Mouse (Mus musculus) brain, embryonic 14.5 days (tissue): Measurements from ENCODE around the gene Mgrn1. TPM values are rescaled to one million over a fixed set of nuclear protein-coding genes. Genes with fewer than 3 reads are reported as not detected.

Experiments
- DNase-seq: peaks from one replicate; pipeline ENCODE4 v3.0.0-alpha.2; 2011; ENCODE audit warnings: low read depth
- CTCF ChIP-seq: fragments of 200-500 bp; IDR thresholded peaks from 2 replicates; pipeline ENCODE4 v1.5.1; 2012; ENCODE audit warnings: inconsistent platforms, mild to moderate bottlenecking, moderate library complexity, borderline replicate concordance; ENCODE audit not compliant: insufficient read depth, insufficient read length; ENCODE audit errors: extremely low read depth
- POLR2A ChIP-seq: fragments of 200-500 bp; IDR thresholded peaks from 2 replicates; pipeline ENCODE4 v1.6.1; 2012; ENCODE audit warnings: mild to moderate bottlenecking, inconsistent platforms, borderline replicate concordance; ENCODE audit not compliant: poor library complexity, insufficient read depth, insufficient read length, severe bottlenecking; ENCODE audit errors: extremely low read depth
- polyA plus RNA-seq: library from polyadenylated mRNA; depleted of rRNA; stranded (reverse); fragments of >200 nt; gene quantifications from 2 replicates; pipeline ENCODE4 v1.2.3, GENCODE M21; 2012

The Mgrn1 gene
- polyA plus RNA-seq, 1 experiment: 169 TPM

- DNase-seq: no peak
- TF ChIP-seq POLR2A (no peak), CTCF (no peak)
Observed at GRCm38 (mm10) chr16:4903491-4904102, 17.5 kb downstream of the Mgrn1 start.

GRCm38 (mm10) chr16:4904878-4905277 lies 18.8 kb downstream of the Mgrn1 start:
- DNase-seq: no peak
- TF ChIP-seq CTCF (no peak), POLR2A (no peak)

- TF ChIP-seq POLR2A (no peak), CTCF (no peak)
- DNase-seq: no peak
Observed at GRCm38 (mm10) chr16:4905591-4905990, 19.5 kb downstream of the Mgrn1 start.

- TF ChIP-seq CTCF (no peak), POLR2A (no peak)
- no peak for DNase-seq
Observed at GRCm38 (mm10) chr16:4906559-4906958, 20.5 kb downstream of the Mgrn1 start.

- no peak for TF ChIP-seq POLR2A
- TF ChIP-seq CTCF: no peak
- DNase-seq: no peak
Observed at GRCm38 (mm10) chr16:4907386-4907785, 21.3 kb downstream of the Mgrn1 start.

- DNase-seq: no peak
- TF ChIP-seq POLR2A (no peak), CTCF (no peak)
Observed at GRCm38 (mm10) chr16:4907972-4908371, 21.9 kb downstream of the Mgrn1 start.

GRCm38 (mm10) chr16:4909745-4910144 lies 23.7 kb downstream of the Mgrn1 start:
- no peak for DNase-seq
- TF ChIP-seq POLR2A (no peak), CTCF (no peak)

- TF ChIP-seq CTCF: no peak
- no peak for TF ChIP-seq POLR2A
- no peak for DNase-seq
Observed at GRCm38 (mm10) chr16:4910758-4911157, 24.7 kb downstream of the Mgrn1 start.

- DNase-seq: no peak
- TF ChIP-seq CTCF (no peak), POLR2A (no peak)
Observed at GRCm38 (mm10) chr16:4912074-4912648, 26.1 kb downstream of the Mgrn1 start.

- no peak for DNase-seq
- TF ChIP-seq CTCF: no peak
- TF ChIP-seq POLR2A: no peak
Observed at GRCm38 (mm10) chr16:4912907-4913782, 27.1 kb downstream of the Mgrn1 start.
